Mouse (Mus musculus) lung, adult 2 months (tissue): ENCODE results near the gene Lamtor2. TPM values are rescaled to one million over a fixed set of nuclear protein-coding genes. Genes with fewer than 3 reads are reported as not detected.

Experiments
- DNase-seq: peaks from one replicate; pipeline ENCODE4 v3.0.0; 2022
- H3K4me1 ChIP-seq: fragments of 200-500 bp; 2 replicates; pipeline ENCODE4 v1.6.1; 2011; ENCODE audit warnings: low read length; ENCODE audit not compliant: control insufficient read depth, insufficient read depth
- H3K4me3 ChIP-seq: fragments of 200-500 bp; replicated peaks from 2 replicates; pipeline ENCODE3; 2011; ENCODE audit warnings: low read depth, mild to moderate bottlenecking, control low read depth, low read length; ENCODE audit errors: extremely low read depth
- CTCF ChIP-seq: fragments of 200-500 bp; IDR thresholded peaks from 2 replicates; pipeline ENCODE4 v1.5.1; 2011; ENCODE audit warnings: mild to moderate bottlenecking, low read length, control low read depth; ENCODE audit not compliant: insufficient read depth
- POLR2A ChIP-seq: fragments of 200-500 bp; IDR thresholded peaks from 2 replicates; pipeline ENCODE4 v1.6.1; 2011; ENCODE audit warnings: low read depth, mild to moderate bottlenecking, control low read depth, low read length, borderline replicate concordance; ENCODE audit errors: extremely low read depth
- WGBS: fragments of 180-500 bp; shearing (Covaris S2); methylation state at CpG from one replicate; pipeline ENCODE4 v1.1.7; 2018; 5-methylcytosine and 5-hydroxymethylcytosine counted together
- polyA plus RNA-seq: library from polyadenylated mRNA; depleted of rRNA; stranded (reverse); fragments of >200 nt; gene quantifications from 2 replicates; pipeline ENCODE4 v1.2.3, GENCODE M21; 2012

Lamtor2 gene
- polyA plus RNA-seq, 1 experiment: 135 TPM

GRCm38 (mm10) chr3:88537146-88537545, 15.7 kb downstream of the Lamtor2 start:
- no peak for TF ChIP-seq POLR2A
- no peak for TF ChIP-seq CTCF
- Histone ChIP-seq H3K4me3 (peak overlapping the region; percentile 72), H3K4me1 (peaks cover 7% of the 10 kb centered on the region; the same call in 1 of the 2 replicates)
- WGBS: 72% methylated on average over 6 of the region's 6 CpGs
- DNase-seq: no peak

GRCm38 (mm10) chr3:88536103-88536930, 16.6 kb downstream of the Lamtor2 start:
- TF ChIP-seq POLR2A (peak; percentile 90), CTCF (no peak)
- peaks cover 7% of the 10 kb centered on the region; the same call in 1 of the 2 replicates for H3K4me1 ChIP-seq
- DNase-seq: peak; percentile 84
- peak overlapping the region; percentile 72 for H3K4me3 ChIP-seq
- 17% methylated on average over 64 of the region's 64 CpGs for WGBS

- no peak overlapping the region for H3K4me3 ChIP-seq
- H3K4me1 ChIP-seq: peaks cover 7% of the 10 kb centered on the region; the same call in 1 of the 2 replicates
- DNase-seq: no peak
- 90% methylated on average over 4 of the region's 4 CpGs for WGBS
- TF ChIP-seq POLR2A (no peak), CTCF (no peak)
Observed at GRCm38 (mm10) chr3:88535527-88535926, 17.3 kb downstream of the Lamtor2 start.

GRCm38 (mm10) chr3:88535005-88535404, 17.9 kb downstream of the Lamtor2 start:
- WGBS: 76% methylated on average over 3 of the region's 3 CpGs
- DNase-seq: no peak
- Histone ChIP-seq H3K4me3 (no peak overlapping the region), H3K4me1 (peaks cover 7% of the 10 kb centered on the region; the same call in 1 of the 2 replicates)
- TF ChIP-seq POLR2A (no peak), CTCF (no peak)

GRCm38 (mm10) chr3:88533706-88534105, 19.2 kb downstream of the Lamtor2 start:
- no peak for DNase-seq
- H3K4me3 ChIP-seq: no peak overlapping the region
- no peak for TF ChIP-seq POLR2A
- TF ChIP-seq CTCF: no peak
- peaks cover 7% of the 10 kb centered on the region; the same call in 1 of the 2 replicates for H3K4me1 ChIP-seq
- WGBS: 12% methylated on average over 5 of the region's 5 CpGs

- no peak for DNase-seq
- TF ChIP-seq CTCF (no peak), POLR2A (no peak)
- Histone ChIP-seq H3K4me1 (peaks cover 7% of the 10 kb centered on the region; the same call in 1 of the 2 replicates), H3K4me3 (peak overlapping the region; percentile 55)
- WGBS: 3% methylated on average over 39 of the region's 40 CpGs
Observed at GRCm38 (mm10) chr3:88532689-88533511, 20.0 kb downstream of the Lamtor2 start.

- peaks cover 7% of the 10 kb centered on the region; the same call in 1 of the 2 replicates for H3K4me1 ChIP-seq
- WGBS: 0% methylated on average over 11 of the region's 31 CpGs
- TF ChIP-seq CTCF (no peak), POLR2A (no peak)
- peak within 1 kb of the TSS; percentile 76 for H3K4me3 ChIP-seq
- DNase-seq: no peak
Observed at GRCm38 (mm10) chr3:88532299-88532674, 20.6 kb downstream of the Lamtor2 start, which contains the start of gene Mex3a. Gene Mex3a, plus strand, starts transcription at chr3:88532395.

GRCm38 (mm10) chr3:88531348-88532298, 21.3 kb downstream of the Lamtor2 start:
- peak overlapping the region; percentile 76 for H3K4me3 ChIP-seq
- 1% methylated on average over 62 of the region's 63 CpGs for WGBS
- peak; percentile 90 for DNase-seq
- TF ChIP-seq POLR2A (peak; percentile 27; the same call in 1 of the 2 replicates), CTCF (no peak)
- peaks cover 5% of the 10 kb centered on the region; the same call in 1 of the 2 replicates for H3K4me1 ChIP-seq
